Mouse (Mus musculus) forebrain, embryonic 14.5 days (tissue): ENCODE data around the gene Olfr139. TPM values are rescaled to one million over a fixed set of nuclear protein-coding genes. Genes with fewer than 3 reads are reported as not detected.

Experiments
- ATAC-seq: fragments of 200-750 bp; cut with Nextera tagmentation; 2 replicates; pipeline ENCODE4 v1.8.0; 2017; ENCODE audit warnings: mild to moderate bottlenecking, moderate library complexity
- DNase-seq: peaks from one replicate; pipeline ENCODE4 v3.0.0-alpha.2; 2015; ENCODE audit warnings: low spot score
- H3K27ac ChIP-seq: fragments of 300-500 bp; sonication (generic); 2 replicates; pipeline ENCODE4 v1.5.1; 2014; ENCODE audit warnings: low read depth, mild to moderate bottlenecking, control low read depth, low read length, moderate library complexity
- H3K27me3 ChIP-seq: fragments of 300-500 bp; sonication (generic); replicated peaks from 2 replicates; pipeline ENCODE4 v1.6.1; 2014; ENCODE audit warnings: low read length, control low read depth, mixed read lengths; ENCODE audit not compliant: control insufficient read depth, insufficient read depth
- H3K36me3 ChIP-seq: fragments of 300-500 bp; sonication (generic); 2 replicates; pipeline ENCODE4 v1.6.1; 2014; ENCODE audit warnings: low read length, control low read depth; ENCODE audit not compliant: control insufficient read depth, insufficient read depth
- H3K4me1 ChIP-seq: fragments of 300-500 bp; sonication (generic); 2 replicates; pipeline ENCODE4 v1.6.1; 2014; ENCODE audit warnings: antibody characterized with exemption, low read length, control low read depth; ENCODE audit not compliant: control insufficient read depth, insufficient read depth
- H3K4me2 ChIP-seq: fragments of 300-500 bp; sonication (generic); 2 replicates; pipeline ENCODE4 v1.6.1; 2014; ENCODE audit warnings: mild to moderate bottlenecking, control low read depth, low read length
- H3K4me3 ChIP-seq: fragments of 300-500 bp; sonication (generic); 2 replicates; pipeline ENCODE4 v1.5.1; 2014; ENCODE audit warnings: low read depth, low read length, control low read depth
- H3K9ac ChIP-seq: fragments of 300-500 bp; sonication (generic); 2 replicates; pipeline ENCODE4 v1.6.1; 2014; ENCODE audit warnings: mild to moderate bottlenecking, low read length, control low read depth, moderate library complexity
- H3K9me3 ChIP-seq: fragments of 300-500 bp; sonication (generic); replicated peaks from 2 replicates; pipeline ENCODE4 v1.6.1; 2016; ENCODE audit warnings: low read length, control low read depth, mixed read lengths; ENCODE audit not compliant: control insufficient read depth
- WGBS: fragments of 180-500 bp; shearing (Covaris S2); extraction: QIAGEN DNeasy Blood & Tissue Kit; methylation state at CpG from one replicate; pipeline ENCODE4 v1.1.7; 2014; 5-methylcytosine and 5-hydroxymethylcytosine counted together
- polyA plus RNA-seq: library from polyadenylated mRNA; unstranded; fragments of >200 nt; fragmentation: Nextera tagmentation; extraction: Ambion mirVana; gene quantifications from 2 replicates; pipeline ENCODE4 v1.2.1, GENCODE M21; 2014

The Olfr139 gene
- polyA plus RNA-seq = not detected in 2 replicates

DNA sequence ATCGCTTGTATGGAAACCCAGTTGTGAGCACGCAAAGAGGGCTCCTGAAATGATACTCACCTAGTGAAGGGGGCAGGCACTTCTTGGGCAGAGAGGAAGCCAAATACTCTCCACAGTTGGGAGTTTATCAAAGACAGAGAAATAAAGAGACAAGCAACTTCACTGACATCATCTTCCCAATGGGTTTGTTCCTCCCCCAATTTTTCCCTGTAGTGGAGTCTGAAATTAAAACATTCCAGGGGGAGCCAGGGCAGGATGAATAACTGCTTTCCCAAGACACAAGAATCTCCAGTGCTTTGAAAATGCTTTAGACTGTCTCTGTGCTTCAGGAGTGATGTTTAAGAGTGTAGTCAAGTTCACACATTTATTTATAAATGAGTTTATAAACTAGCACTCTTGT lies at the start of gene Olfr139, which contains the start of gene Olfr399:
Olfr139 (minus strand) TSS at position 101 of the 400 bp plus-strand sequence.
Olfr399 (minus strand) TSS at position 165 of the 400 bp plus-strand sequence.
- ATAC-seq (no peak), DNase-seq (no peak)
- H3K9me3 ChIP-seq = peaks cover 8% of the 10 kb centered on the region; the same call in 1 of the 2 replicates
- WGBS = 75% methylated on average over 2 of the region's 2 CpGs
- H3K27ac ChIP-seq = no peak within 1 kb of the TSS
- no peak within 1 kb of the TSS for H3K4me2 ChIP-seq
- H3K4me3 ChIP-seq = no peak within 1 kb of the TSS
- H3K4me1 ChIP-seq = no peaks in the 10 kb centered on the region
- no peaks in the 10 kb centered on the region for H3K36me3 ChIP-seq
- H3K27me3 ChIP-seq = no peaks in the 10 kb centered on the region
- H3K9ac ChIP-seq = no peak within 1 kb of the TSS

DNA sequence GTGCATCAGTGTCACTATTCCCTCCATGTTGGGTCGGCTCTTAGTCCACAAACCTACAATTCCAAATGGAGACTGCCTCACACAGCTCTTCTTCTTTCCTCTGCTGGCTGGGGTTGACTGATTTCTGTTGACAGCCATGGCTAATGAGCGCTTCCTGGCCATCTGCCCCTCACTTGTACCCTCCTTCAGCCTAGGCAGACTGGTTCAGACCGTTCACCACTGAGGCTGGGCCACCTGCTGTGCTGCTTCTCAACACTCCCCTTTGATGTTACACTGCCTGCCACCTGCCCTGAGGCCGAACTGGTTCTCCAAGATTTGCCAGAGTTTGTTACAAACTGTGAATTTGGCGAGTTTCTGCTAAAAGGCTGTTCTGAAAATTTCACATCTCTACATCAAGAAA lies 48.7 kb upstream of the Olfr139 start:
- no peak overlapping the region for H3K4me2 ChIP-seq
- no peak overlapping the region for H3K27ac ChIP-seq
- 44% methylated on average over 5 of the region's 5 CpGs for WGBS
- no peak for ATAC-seq
- H3K36me3 ChIP-seq = no peaks in the 10 kb centered on the region
- DNase-seq = no peak
- no peak overlapping the region for H3K9ac ChIP-seq
- H3K4me3 ChIP-seq = no peak overlapping the region
- H3K27me3 ChIP-seq = no peaks in the 10 kb centered on the region
- no peaks in the 10 kb centered on the region for H3K4me1 ChIP-seq
- peaks cover 8% of the 10 kb centered on the region; the same call in 1 of the 2 replicates for H3K9me3 ChIP-seq

DNA sequence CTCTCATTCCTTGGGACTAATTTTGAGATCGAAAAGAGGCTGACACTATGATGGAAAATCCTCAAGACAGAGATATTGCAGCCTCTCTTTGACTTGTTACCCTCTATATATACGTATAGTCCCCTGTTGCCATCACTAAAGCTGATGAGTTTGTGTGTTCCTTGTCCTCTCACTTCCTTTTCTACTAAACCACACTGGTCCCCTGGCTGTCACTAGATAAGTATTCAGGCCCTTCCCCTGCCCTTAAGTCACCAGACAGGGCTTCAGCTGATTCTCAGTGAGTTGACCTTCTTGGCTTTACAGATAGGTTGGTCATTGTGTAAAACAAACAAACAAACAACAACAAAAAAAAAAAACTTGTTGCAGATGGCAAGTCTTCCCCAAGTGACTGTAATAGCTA lies 45.2 kb upstream of the Olfr139 start:
- WGBS = 44% methylated on average over 2 of the region's 2 CpGs
- Histone ChIP-seq H3K4me1 (no peaks in the 10 kb centered on the region), H3K4me3 (no peak overlapping the region), H3K9ac (no peak overlapping the region), H3K27me3 (no peaks in the 10 kb centered on the region), H3K27ac (no peak overlapping the region), H3K9me3 (peaks cover 6% of the 10 kb centered on the region; the same call in 1 of the 2 replicates), H3K4me2 (no peak overlapping the region), H3K36me3 (no peaks in the 10 kb centered on the region)
- no peak for DNase-seq
- no peak for ATAC-seq

DNA sequence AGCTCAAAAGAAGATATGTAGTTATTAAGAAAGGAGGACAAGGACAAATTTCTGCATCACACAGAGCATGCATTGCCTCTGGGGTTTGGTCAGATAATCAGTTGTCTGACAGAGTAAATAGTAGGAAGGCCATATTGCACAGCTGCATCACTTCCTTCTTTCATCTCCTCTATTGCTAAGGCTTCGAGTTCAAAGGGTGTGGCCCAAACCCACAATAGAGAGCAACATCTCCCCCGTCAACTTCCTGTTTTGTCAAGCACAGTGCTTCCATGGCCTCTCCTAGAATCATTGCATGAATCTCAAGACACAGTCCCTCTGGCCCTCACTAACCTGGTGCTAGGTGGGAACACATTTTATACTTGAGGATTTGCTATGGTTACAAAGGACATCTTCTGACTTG lies 44.4 kb upstream of the Olfr139 start:
- 72% methylated on average over 2 of the region's 2 CpGs for WGBS
- H3K27me3 ChIP-seq = no peaks in the 10 kb centered on the region
- H3K4me3 ChIP-seq = no peak overlapping the region
- H3K9ac ChIP-seq = no peak overlapping the region
- H3K9me3 ChIP-seq = peaks cover 6% of the 10 kb centered on the region; the same call in 1 of the 2 replicates
- no peaks in the 10 kb centered on the region for H3K36me3 ChIP-seq
- H3K4me2 ChIP-seq = no peak overlapping the region
- no peak overlapping the region for H3K27ac ChIP-seq
- DNase-seq (no peak), ATAC-seq (no peak)
- H3K4me1 ChIP-seq = no peaks in the 10 kb centered on the region

DNA sequence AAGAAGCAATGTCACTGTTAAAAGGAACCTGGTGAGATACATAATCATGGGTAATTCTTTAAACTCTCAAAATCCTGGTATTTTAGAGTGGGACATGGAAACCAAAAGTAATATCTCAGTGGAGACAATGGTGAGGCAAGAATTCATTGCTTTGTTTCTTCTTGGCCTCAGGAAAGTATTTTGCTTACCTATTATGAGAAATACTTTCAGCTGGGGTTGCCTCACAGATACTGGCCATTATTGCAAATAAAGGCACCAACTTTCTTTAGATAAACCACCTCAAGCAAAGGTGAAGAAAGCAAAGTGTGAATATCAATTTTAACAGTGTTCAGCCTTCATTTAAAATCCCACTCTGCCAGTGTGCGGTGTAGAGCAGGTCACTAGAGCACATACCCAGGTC lies 13.3 kb upstream of the Olfr139 start, which contains the start of gene Zfp616:
Zfp616 (plus strand) TSS at position 301 of the 400 bp plus-strand sequence.
- H3K4me1 ChIP-seq = no peaks in the 10 kb centered on the region
- DNase-seq = no peak
- no peak within 1 kb of the TSS for H3K27ac ChIP-seq
- 97% methylated on average over 1 of the region's 1 CpGs for WGBS
- H3K9ac ChIP-seq = no peak within 1 kb of the TSS
- no peak for ATAC-seq
- no peak within 1 kb of the TSS for H3K4me3 ChIP-seq
- no peak within 1 kb of the TSS for H3K4me2 ChIP-seq
- peaks cover 11% of the 10 kb centered on the region; the same call in 1 of the 2 replicates for H3K9me3 ChIP-seq
- H3K27me3 ChIP-seq = no peaks in the 10 kb centered on the region
- no peaks in the 10 kb centered on the region for H3K36me3 ChIP-seq

DNA sequence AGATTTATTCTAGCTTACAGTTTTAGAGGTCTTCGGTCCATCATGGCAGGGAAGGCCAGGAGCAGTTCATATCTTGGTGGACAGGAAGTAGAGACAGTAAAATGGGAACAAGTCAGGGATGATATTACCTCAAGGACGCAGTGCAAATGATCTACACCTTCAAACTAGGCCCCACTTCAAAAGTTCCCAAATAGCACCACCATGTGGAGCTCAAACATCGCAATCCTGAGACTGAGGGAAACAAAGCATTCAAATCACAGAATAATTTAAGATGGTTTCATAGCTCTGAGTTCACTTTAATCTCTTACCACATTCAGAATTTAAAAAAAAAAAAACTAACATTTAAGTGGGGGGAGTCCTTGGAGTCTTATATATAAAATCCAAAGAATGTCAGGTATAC lies 5.0 kb downstream of the Olfr139 start:
- Histone ChIP-seq H3K27ac (no peak overlapping the region), H3K27me3 (no peaks in the 10 kb centered on the region), H3K9me3 (peaks cover 8% of the 10 kb centered on the region; the same call in 1 of the 2 replicates), H3K4me3 (no peak overlapping the region), H3K36me3 (no peaks in the 10 kb centered on the region), H3K4me1 (no peaks in the 10 kb centered on the region), H3K9ac (no peak overlapping the region), H3K4me2 (no peak overlapping the region)
- DNase-seq = no peak
- no peak for ATAC-seq
- WGBS = 68% methylated on average over 3 of the region's 3 CpGs

Other genes with a start within 250 kb of the Olfr139 start
- gene Olfr392, start 239.5 kb downstream of the Olfr139 start, polyA plus RNA-seq = not detected in 2 replicates
- gene Olfr393, start 205.1 kb downstream of the Olfr139 start, polyA plus RNA-seq = not detected in 2 replicates
- gene Olfr394, start 165.8 kb downstream of the Olfr139 start, polyA plus RNA-seq = not detected in 2 replicates
- gene Olfr395, start 147.3 kb downstream of the Olfr139 start, polyA plus RNA-seq = not detected in 2 replicates
- gene Olfr23, start 119.9 kb downstream of the Olfr139 start, polyA plus RNA-seq = not detected in 2 replicates
- not detected in 2 replicates for gene Olfr397, start 95.7 kb downstream of the Olfr139 start, polyA plus RNA-seq
- gene Olfr398, start 66.1 kb downstream of the Olfr139 start, polyA plus RNA-seq = not detected in 2 replicates
- not detected in 2 replicates for gene Olfr399, start 64 bp upstream of the Olfr139 start, polyA plus RNA-seq
- gene Zfp616, start 13.4 kb upstream of the Olfr139 start, polyA plus RNA-seq = not detected in 2 replicates
- gene Olfr401, start 57.2 kb upstream of the Olfr139 start, polyA plus RNA-seq = not detected in 2 replicates
- gene Olfr402, start 97.0 kb upstream of the Olfr139 start, polyA plus RNA-seq = not detected in 2 replicates
- gene Olfr403, start 129.7 kb upstream of the Olfr139 start, polyA plus RNA-seq = not detected in 2 replicates
- gene Olfr43, start 154.8 kb upstream of the Olfr139 start, polyA plus RNA-seq = not detected in 2 replicates
- not detected in 2 replicates for gene Olfr406, start 203.3 kb upstream of the Olfr139 start, polyA plus RNA-seq
- gene Olfr59, start 227.2 kb upstream of the Olfr139 start, polyA plus RNA-seq = not detected in 2 replicates